Mouse (Mus musculus): Measurements from ENCODE around the gene Sbno2. TPM values are rescaled to one million over a fixed set of nuclear protein-coding genes. Genes with fewer than 3 reads are reported as not detected.
A peak's percentile ranks its signal among the peaks of the same experiment; 100 is the strongest.

Sbno2 gene
- total RNA-seq, 1 experiment from 2014 or later: 26.4 TPM

GRCm38 (mm10) chr10:80021320-80021641, 84.1 kb downstream of the Sbno2 start:
- ATAC-seq (replicated peaks in 1 of 2; ENCODE audit: insufficient read depth in 1 of 2, low FRiP score in 2 of 2, low TSS enrichment in 1 of 2, low read depth in 1 of 2, poor library complexity in 2 of 2, severe bottlenecking in 2 of 2): no peak

GRCm38 (mm10) chr10:80020603-80021319, 84.6 kb downstream of the Sbno2 start:
- ATAC-seq (replicated peaks in 1 of 2; ENCODE audit: insufficient read depth in 1 of 2, low FRiP score in 2 of 2, low TSS enrichment in 1 of 2, low read depth in 1 of 2, poor library complexity in 2 of 2, severe bottlenecking in 2 of 2): no peak

GRCm38 (mm10) chr10:80020191-80020590, 85.2 kb downstream of the Sbno2 start:
- ATAC-seq (replicated peaks in 1 of 2; ENCODE audit: insufficient read depth in 1 of 2, low FRiP score in 2 of 2, low TSS enrichment in 1 of 2, low read depth in 1 of 2, poor library complexity in 2 of 2, severe bottlenecking in 2 of 2): no peak

- ATAC-seq (replicated peaks in 1 of 2; ENCODE audit: insufficient read depth in 1 of 2, low FRiP score in 2 of 2, low TSS enrichment in 1 of 2, low read depth in 1 of 2, poor library complexity in 2 of 2, severe bottlenecking in 2 of 2): no peak
Observed at GRCm38 (mm10) chr10:80019471-80020131, 85.8 kb downstream of the Sbno2 start.

- ATAC-seq (replicated peaks in 1 of 2; ENCODE audit: insufficient read depth in 1 of 2, low FRiP score in 2 of 2, low TSS enrichment in 1 of 2, low read depth in 1 of 2, poor library complexity in 2 of 2, severe bottlenecking in 2 of 2): no peak
Observed at GRCm38 (mm10) chr10:80018739-80019297, 86.6 kb downstream of the Sbno2 start.

- no peak for ATAC-seq (replicated peaks in 1 of 2; ENCODE audit: insufficient read depth in 1 of 2, low FRiP score in 2 of 2, low TSS enrichment in 1 of 2, low read depth in 1 of 2, poor library complexity in 2 of 2, severe bottlenecking in 2 of 2)
Observed at GRCm38 (mm10) chr10:80017771-80018170, 87.6 kb downstream of the Sbno2 start.

- peak; percentile 20 to 40; a peak in 2 of 4 replicates for ATAC-seq (replicated peaks in 1 of 2; ENCODE audit: insufficient read depth in 1 of 2, low FRiP score in 2 of 2, low TSS enrichment in 1 of 2, low read depth in 1 of 2, poor library complexity in 2 of 2, severe bottlenecking in 2 of 2)
Observed at GRCm38 (mm10) chr10:80017361-80017760, 88.0 kb downstream of the Sbno2 start.

- peak in 1 of 2 experiments; percentile 14; a peak in 1 of 4 replicates for ATAC-seq (replicated peaks in 1 of 2; ENCODE audit: insufficient read depth in 1 of 2, low FRiP score in 2 of 2, low TSS enrichment in 1 of 2, low read depth in 1 of 2, poor library complexity in 2 of 2, severe bottlenecking in 2 of 2)
Observed at GRCm38 (mm10) chr10:80016931-80017330, 88.4 kb downstream of the Sbno2 start.

- ATAC-seq (replicated peaks in 1 of 2; ENCODE audit: insufficient read depth in 1 of 2, low FRiP score in 2 of 2, low TSS enrichment in 1 of 2, low read depth in 1 of 2, poor library complexity in 2 of 2, severe bottlenecking in 2 of 2): peak; percentile 83 to 85
Observed at GRCm38 (mm10) chr10:80016511-80016910, 88.9 kb downstream of the Sbno2 start, which contains the start of gene Arhgap45. Gene Arhgap45 (plus strand): TSS chr10:80016653.

GRCm38 (mm10) chr10:80015583-80015982, 89.8 kb downstream of the Sbno2 start:
- ATAC-seq (replicated peaks in 1 of 2; ENCODE audit: insufficient read depth in 1 of 2, low FRiP score in 2 of 2, low TSS enrichment in 1 of 2, low read depth in 1 of 2, poor library complexity in 2 of 2, severe bottlenecking in 2 of 2): no peak

GRCm38 (mm10) chr10:80014484-80015290, 90.7 kb downstream of the Sbno2 start:
- no peak for ATAC-seq (replicated peaks in 1 of 2; ENCODE audit: insufficient read depth in 1 of 2, low FRiP score in 2 of 2, low TSS enrichment in 1 of 2, low read depth in 1 of 2, poor library complexity in 2 of 2, severe bottlenecking in 2 of 2)

GRCm38 (mm10) chr10:80013609-80014008, 91.8 kb downstream of the Sbno2 start:
- ATAC-seq (replicated peaks in 1 of 2; ENCODE audit: insufficient read depth in 1 of 2, low FRiP score in 2 of 2, low TSS enrichment in 1 of 2, low read depth in 1 of 2, poor library complexity in 2 of 2, severe bottlenecking in 2 of 2): no peak

- no peak for ATAC-seq (replicated peaks in 1 of 2; ENCODE audit: insufficient read depth in 1 of 2, low FRiP score in 2 of 2, low TSS enrichment in 1 of 2, low read depth in 1 of 2, poor library complexity in 2 of 2, severe bottlenecking in 2 of 2)
Observed at GRCm38 (mm10) chr10:80011740-80012139, 93.6 kb downstream of the Sbno2 start.

Other genes starting within 250 kb of the Sbno2 start
- 25.6 and 141 TPM in 2 replicates for gene Prtn3, start 231.1 kb downstream of the Sbno2 start, total RNA-seq (2017)
- gene Plppr3, start 230.9 kb downstream of the Sbno2 start, total RNA-seq (2017): 67.8 and 93.7 TPM in 2 replicates
- 41.4 and 147 TPM in 2 replicates for gene Elane, start 219.3 kb downstream of the Sbno2 start, total RNA-seq (2017)
- not detected in 2 replicates for gene Cfd, start 214.7 kb downstream of the Sbno2 start, total RNA-seq (2017)
- gene Med16, start 196.6 kb downstream of the Sbno2 start, total RNA-seq (2017): 26.8 and 34.2 TPM in 2 replicates
- not detected in 2 replicates for gene Gm26602, start 194.7 kb downstream of the Sbno2 start, total RNA-seq (2017)
- gene Kiss1r, start 188.6 kb downstream of the Sbno2 start, total RNA-seq (2017): 0.10 and 0.19 TPM in 2 replicates
- 56.9 and 83.5 TPM in 2 replicates for gene R3hdm4, start 184.4 kb downstream of the Sbno2 start, total RNA-seq (2017)
- 7.6 and 10.1 TPM in 2 replicates for gene Arid3a, start 178.5 kb downstream of the Sbno2 start, total RNA-seq (2017)
- 19.3 and 23.0 TPM in 2 replicates for gene Wdr18, start 145.4 kb downstream of the Sbno2 start, total RNA-seq (2017)
- gene Grin3b, start 134.9 kb downstream of the Sbno2 start, total RNA-seq (2017): not detected in 2 replicates
- gene Tmem259, start 121.2 kb downstream of the Sbno2 start, total RNA-seq (2017): 47.4 and 59.9 TPM in 2 replicates
- 62.2 and 103 TPM in 2 replicates for gene Cnn2, start 117.0 kb downstream of the Sbno2 start, total RNA-seq (2017)
- gene Abca7, start 109.1 kb downstream of the Sbno2 start, total RNA-seq (2017): 11.5 and 15.9 TPM in 2 replicates
- 80.9 and 114 TPM in 2 replicates for gene Arhgap45, start 88.9 kb downstream of the Sbno2 start, total RNA-seq (2017)
- gene Polr2e, start 65.8 kb downstream of the Sbno2 start, total RNA-seq (2017): 85.5 and 101 TPM in 2 replicates
- gene Gpx4, start 58.4 kb downstream of the Sbno2 start, total RNA-seq (2017): 306 and 388 TPM in 2 replicates
- 106 and 153 TPM in 2 replicates for gene Stk11, start 10.2 kb upstream of the Sbno2 start, total RNA-seq (2017)
- 27.9 and 29.8 TPM in 2 replicates for gene Atp5d, start 33.1 kb upstream of the Sbno2 start, total RNA-seq (2017)
- 2.2 and 2.4 TPM in 2 replicates for gene Cbarp, start 35.3 kb upstream of the Sbno2 start, total RNA-seq (2017)
- gene Midn, start 42.7 kb upstream of the Sbno2 start, total RNA-seq (2017): 19.4 and 20.2 TPM in 2 replicates
- gene Cirbp, start 60.4 kb upstream of the Sbno2 start, total RNA-seq (2017): 93.6 and 143 TPM in 2 replicates
- 9.1 and 26.2 TPM in 2 replicates for gene 1600002K03Rik, start 67.4 kb upstream of the Sbno2 start, total RNA-seq (2017)
- gene Efna2, start 73.9 kb upstream of the Sbno2 start, total RNA-seq (2017): not detected in 2 replicates
- gene Mum1, start 120.9 kb upstream of the Sbno2 start, total RNA-seq (2017): 43.0 and 47.5 TPM in 2 replicates
- gene Ndufs7, start 143.6 kb upstream of the Sbno2 start, total RNA-seq (2017): 79.6 and 101 TPM in 2 replicates
- gene Gamt, start 155.4 kb upstream of the Sbno2 start, total RNA-seq (2017): 0.81 and 1.8 TPM in 2 replicates
- 150 and 329 TPM in 2 replicates for gene Dazap1, start 155.9 kb upstream of the Sbno2 start, total RNA-seq (2017)
- 2,831 and 3,208 TPM in 2 replicates for gene Rps15, start 186.9 kb upstream of the Sbno2 start, total RNA-seq (2017)
- 0.30 and 0.75 TPM in 2 replicates for gene Apc2, start 190.4 kb upstream of the Sbno2 start, total RNA-seq (2017)
- gene 2310011J03Rik, start 215.0 kb upstream of the Sbno2 start, total RNA-seq (2017): 8.5 and 17.6 TPM in 2 replicates
- gene Pcsk4, start 223.9 kb upstream of the Sbno2 start, total RNA-seq (2017): 2.9 and 3.1 TPM in 2 replicates
- gene Reep6, start 224.4 kb upstream of the Sbno2 start, total RNA-seq (2017): 2.1 and 2.9 TPM in 2 replicates
- gene Adamtsl5, start 242.8 kb upstream of the Sbno2 start, total RNA-seq (2017): 0.25 and 0.40 TPM in 2 replicates